Mouse (Mus musculus): ENCODE data around the gene Arhgap31.
A peak's percentile ranks its signal among the peaks of the same experiment; 100 is the strongest.
"Not testable (repeated sequence)": the region's sequence is repeated elsewhere in the genome, so short reads cannot be mapped to it uniquely, and the experiment has no call there.

Gene Arhgap31

DNA sequence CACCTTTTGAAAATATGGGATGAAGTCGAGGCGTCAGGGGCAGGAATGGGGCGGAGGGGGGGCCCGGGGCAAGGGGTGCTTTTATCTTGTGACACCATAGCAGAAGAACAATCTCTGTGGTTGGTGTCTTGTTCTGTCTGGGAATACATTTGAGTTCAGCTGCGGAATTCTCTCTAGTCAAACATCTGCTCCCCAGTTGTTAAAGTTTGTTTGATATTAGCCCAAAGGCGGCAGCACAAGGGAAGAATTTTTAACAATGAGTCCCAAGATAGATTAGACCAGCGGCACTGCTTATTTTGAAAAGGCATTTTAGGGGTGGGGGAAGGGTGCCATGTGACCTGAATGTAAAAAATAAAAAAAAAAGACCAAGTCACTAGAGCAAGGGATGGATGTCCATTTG, 30.0 kb downstream of the Arhgap31 start:
- DNase-seq = no peak

DNA sequence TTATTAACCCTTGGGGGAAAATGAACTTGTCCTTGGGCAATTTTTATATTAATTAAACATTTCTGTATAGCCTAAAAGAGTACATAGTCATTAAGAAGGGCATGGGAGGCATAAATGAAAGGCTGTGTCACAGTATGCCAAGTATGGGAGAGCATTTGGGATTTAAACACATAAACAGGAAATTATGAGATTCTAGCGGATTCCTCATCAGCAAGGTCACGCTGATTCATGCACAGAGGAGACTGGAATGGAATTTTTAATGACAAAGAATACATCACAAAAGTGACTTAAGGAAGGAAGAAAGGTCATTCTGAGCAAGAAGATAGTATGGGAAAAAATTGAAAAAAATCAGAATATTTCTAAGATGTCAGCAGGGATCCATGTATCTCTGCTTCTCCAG, 31.8 kb downstream of the Arhgap31 start:
- no peak for DNase-seq

GRCm38 (mm10) chr16:38679431-38680021, 33.5 kb downstream of the Arhgap31 start:
- peak; percentile 4 for DNase-seq

- no peak for DNase-seq
These were observed 34.2 kb downstream of the Arhgap31 start for GRCm38 (mm10) chr16:38678853-38679252.

GRCm38 (mm10) chr16:38677941-38678340, 35.1 kb downstream of the Arhgap31 start:
- DNase-seq = not testable (repeated sequence)

- no peak for DNase-seq
These were observed 35.9 kb downstream of the Arhgap31 start for GRCm38 (mm10) chr16:38677171-38677570.

DNA sequence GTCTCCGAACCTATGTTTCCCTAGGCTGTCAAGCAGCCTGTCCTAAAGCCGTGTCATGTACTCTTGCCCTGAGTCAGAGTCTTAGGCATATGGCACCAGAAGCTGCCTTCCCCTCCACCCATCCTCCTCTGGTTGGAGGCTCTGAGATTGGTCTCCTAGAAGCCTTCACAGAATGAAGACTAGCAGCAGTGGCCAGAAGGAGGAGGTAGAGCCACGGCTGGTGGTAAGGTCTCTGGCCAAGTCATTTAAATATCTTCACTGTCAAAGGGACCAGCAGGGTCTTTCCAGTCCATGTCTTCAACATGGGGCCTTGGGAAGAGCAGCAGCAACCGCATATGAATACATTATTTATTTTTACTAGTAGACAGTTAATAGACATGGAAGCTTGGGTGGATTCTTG, 36.4 kb downstream of the Arhgap31 start:
- no peak for DNase-seq

GRCm38 (mm10) chr16:38675600-38676335, 37.3 kb downstream of the Arhgap31 start:
- no peak for DNase-seq

DNA sequence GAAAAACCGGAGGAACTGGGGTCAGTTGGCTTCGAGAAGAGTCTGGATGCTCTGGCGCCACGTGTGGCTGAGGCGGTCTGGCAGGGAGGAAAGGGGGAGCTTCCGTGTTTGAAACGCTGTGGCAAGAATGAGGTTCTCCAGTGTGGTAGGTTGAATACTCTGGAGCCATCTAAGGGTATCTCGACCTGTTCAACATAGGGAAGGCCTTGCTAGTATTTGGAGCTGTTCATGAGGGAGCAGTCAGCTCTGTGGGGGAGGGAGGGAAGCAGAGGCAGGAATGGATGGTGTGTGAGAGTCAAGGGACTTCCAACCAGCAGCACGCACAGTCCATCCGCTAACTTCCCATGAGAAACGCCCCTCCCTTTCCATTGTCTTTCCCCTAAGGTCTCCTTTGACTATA, 38.2 kb downstream of the Arhgap31 start:
- DNase-seq = no peak

GRCm38 (mm10) chr16:38673511-38673910, 39.6 kb downstream of the Arhgap31 start:
- no peak for DNase-seq

- no peak for DNase-seq
These were observed 40.1 kb downstream of the Arhgap31 start for GRCm38 (mm10) chr16:38672947-38673346.

GRCm38 (mm10) chr16:38672370-38672769, 40.7 kb downstream of the Arhgap31 start:
- DNase-seq = no peak

- no peak for DNase-seq
These were observed 42.3 kb downstream of the Arhgap31 start for GRCm38 (mm10) chr16:38670621-38671390.

DNA sequence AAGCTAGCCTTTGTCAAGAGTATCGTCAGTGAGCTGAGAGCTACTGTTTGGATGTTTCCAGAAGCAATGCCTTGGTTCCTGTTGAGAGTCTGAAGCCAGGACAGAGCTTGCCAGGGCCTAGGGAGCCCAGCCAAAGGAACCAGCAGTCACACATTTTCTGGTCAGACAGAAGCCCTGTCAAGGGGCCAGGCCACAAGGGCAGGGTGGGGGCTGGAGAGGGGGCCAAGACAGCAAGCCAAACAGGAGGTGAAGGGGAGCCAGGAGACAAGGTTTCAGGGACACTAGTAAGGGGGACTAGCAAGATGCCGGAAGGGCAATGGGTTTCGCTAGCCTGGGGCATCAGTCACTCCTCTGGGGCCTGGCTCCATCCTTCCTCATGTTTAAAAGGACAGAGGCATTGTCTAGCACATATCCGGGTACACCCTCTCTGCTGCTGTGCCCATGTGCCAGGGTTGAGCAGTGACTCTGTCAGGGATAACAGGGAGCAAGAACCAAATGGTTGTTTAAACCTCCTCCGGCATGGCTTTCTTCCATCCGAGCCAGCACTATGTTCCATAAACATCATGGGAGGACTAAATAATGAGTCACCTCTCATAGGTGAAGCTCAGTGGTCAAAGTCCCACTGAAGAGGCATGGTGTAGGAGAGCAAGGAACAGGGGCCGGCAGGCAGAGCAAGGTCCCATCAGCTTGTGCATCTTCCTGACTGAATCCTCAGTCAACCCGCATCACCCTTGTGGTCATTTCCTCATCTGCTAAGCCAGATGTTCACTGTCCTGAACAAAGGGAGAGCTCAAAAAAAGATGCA, 44.0 kb downstream of the Arhgap31 start:
- DNase-seq = no peak

DNA sequence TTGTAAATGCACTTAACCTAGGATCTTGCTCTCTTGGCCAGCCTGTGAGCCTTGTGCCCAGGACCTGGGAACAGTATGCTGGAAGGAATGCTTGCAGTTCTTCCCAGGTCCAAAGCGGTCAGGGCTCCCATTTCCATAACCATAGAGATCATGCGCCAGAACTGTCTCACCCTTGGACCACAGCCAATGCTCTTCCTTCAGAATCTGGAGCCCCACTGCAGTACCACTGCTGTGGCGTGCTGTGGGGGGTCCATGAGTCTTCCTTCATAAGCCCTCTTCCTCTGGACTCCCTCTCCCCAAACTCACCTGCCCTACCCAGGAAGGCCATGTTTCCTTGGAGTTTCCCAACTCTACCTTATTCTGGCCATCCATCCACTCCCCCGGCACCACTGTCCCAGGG, 46.6 kb downstream of the Arhgap31 start:
- no peak for DNase-seq

GRCm38 (mm10) chr16:38666016-38666415, 47.1 kb downstream of the Arhgap31 start:
- DNase-seq = no peak

DNA sequence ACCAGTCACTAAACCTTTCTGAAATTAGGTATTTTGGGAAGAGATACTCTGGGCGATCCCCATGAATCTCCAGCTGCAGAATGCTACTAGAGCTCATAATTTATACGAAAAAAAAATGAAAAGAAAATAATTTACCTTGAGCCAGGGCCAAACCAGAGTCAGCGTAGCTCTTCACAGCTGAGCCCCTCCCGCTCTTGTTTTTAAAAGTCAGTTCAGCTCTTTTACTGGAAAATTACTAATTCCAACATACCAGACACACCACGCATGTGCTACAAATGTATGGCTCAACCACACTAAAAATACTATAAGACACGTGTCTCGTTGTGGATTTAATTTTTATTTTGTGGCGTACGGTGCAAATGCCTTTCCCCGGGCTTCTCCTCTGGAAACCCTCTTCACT, 50.5 kb downstream of the Arhgap31 start:
- no peak for DNase-seq

- DNase-seq = no peak
These were observed 58.8 kb downstream of the Arhgap31 start for GRCm38 (mm10) chr16:38654308-38654707.

DNA sequence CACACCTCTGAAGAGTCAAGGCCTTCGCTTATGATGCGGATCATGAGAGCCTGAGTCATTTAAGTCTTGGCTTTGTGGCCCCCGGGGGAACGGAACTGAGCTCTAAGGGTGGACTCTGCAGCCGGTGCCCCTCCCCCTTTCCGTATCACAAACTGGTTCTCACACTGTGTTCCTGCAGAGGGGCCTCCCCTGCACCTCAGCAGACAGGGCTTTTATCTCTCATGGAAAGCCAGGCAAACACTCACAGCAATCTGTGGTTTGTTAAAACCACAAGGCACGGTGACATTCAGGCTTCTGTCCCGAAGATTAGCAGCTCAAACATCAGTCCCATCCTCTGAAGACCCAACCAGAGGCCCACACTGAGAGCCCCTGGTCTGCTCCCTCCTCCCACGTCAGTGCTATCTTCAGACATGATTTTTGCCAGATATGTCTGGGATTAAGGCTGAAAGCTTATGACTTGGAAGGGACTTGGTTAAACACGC, 59.6 kb downstream of the Arhgap31 start:
- peak; percentile 60 for DNase-seq

DNA sequence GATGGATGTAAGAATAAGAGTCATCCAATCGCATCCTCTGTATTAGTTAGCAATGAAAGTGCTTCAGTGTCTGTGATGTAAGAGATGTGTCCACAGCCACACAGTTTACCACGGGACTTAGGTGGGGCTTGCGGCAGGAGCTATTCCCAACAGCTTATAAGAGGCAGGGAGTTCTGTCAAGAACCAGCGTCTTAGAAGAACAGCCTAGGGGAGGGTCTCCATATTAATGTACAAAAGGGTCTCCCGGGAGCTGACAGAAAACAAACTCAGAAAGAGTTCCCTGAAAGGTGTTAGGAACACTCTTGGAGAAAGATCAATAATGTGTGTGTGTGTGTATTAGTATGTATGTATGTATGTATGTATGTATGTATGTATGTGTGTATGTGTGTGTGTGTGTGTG, 60.4 kb downstream of the Arhgap31 start:
- no peak for DNase-seq

GRCm38 (mm10) chr16:38651721-38652231, 61.3 kb downstream of the Arhgap31 start:
- no peak for DNase-seq

- DNase-seq = no peak
These were observed 61.8 kb downstream of the Arhgap31 start for GRCm38 (mm10) chr16:38651306-38651705.

GRCm38 (mm10) chr16:38649431-38649827, 63.6 kb downstream of the Arhgap31 start:
- no peak for DNase-seq
